Mouse (Mus musculus) v-Abl transformed pro-B cells (cell line): ENCODE results near the gene Bcl2.

Source experiments
- in situ Hi-C, 2 experiments: fragments of 400-800 bp; cut with MboI; formaldehyde crosslinking; loops; one replicate each; pipeline ENCODE4 v1.15.1; 2025; ENCODE audit not compliant: unreplicated experiment in 2 of 2

Bcl2 gene

DNA sequence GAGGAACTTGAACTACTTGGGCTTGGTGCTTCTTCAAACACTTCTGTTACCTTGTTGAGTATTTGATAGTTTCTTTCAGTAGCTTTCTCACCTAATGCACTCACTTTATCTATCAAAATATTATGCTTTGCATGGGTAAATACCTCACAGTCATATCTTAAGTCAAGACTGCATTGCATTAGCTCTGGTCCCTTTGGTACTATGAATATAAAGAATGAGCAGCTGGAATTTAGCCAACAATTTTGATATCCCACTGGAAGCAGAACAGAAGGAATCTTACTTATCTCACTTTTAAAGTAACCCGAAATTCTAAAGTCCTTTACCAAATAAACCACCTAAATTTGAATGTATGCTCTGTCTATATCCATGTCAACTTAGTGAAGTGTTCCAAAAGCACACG, 83.1 kb downstream of the Bcl2 start:
- in situ Hi-C loops = no loop called here

DNA sequence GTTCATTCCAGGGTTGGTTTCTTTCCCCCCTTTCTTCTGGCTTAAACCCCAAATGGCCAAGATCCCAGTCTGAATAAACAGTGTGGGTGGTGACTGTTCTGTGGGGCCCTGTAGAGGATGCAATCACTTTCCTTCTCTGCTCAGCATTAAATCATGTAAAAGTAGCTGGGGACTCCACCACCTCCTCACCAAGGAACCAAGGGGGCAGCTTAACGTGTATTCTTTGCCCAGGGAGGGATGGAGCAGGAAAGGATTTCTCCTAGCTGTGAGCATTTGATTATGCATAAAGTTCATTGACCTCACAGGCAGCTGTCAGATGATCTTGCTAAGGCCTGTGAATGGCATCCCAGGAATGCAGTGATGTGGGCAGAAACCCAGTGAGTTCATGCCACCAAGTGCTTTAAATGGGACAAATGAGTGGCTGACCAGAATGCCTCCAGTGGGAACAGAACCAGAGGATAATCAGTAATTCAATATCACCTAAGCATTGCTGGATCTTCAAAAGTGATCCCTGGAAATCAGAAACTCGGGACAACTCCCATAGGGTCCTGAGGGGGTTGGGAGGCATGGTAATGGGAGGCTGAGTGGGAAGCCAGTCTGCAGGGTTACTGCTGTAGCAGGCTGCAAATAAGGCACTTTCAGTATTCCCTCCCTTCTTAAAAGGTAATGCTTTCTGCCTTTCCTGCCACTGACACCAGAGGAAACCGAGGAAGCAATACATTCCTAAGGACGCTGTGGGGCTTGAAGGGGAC, 84.0 kb downstream of the Bcl2 start:
- in situ Hi-C loops = no loop called here

DNA sequence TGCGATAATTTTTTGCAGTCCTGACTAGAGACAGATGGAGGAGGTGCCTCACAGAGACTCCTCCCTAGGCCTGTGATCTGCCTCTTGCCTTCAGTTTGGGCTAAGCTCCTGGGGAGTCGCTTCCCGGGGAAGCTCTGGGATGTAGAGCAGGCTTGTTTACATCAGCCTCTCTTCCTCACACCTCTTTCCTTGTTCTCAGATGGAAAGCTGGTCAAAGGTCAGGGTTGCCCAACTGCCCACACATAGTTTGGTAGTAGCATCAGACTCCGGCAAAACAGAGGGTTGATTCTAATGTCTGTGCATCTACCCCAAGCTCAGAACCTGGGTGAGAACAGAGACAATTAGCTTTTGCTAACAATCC, 84.6 kb downstream of the Bcl2 start:
- in situ Hi-C loops = no loop called here

DNA sequence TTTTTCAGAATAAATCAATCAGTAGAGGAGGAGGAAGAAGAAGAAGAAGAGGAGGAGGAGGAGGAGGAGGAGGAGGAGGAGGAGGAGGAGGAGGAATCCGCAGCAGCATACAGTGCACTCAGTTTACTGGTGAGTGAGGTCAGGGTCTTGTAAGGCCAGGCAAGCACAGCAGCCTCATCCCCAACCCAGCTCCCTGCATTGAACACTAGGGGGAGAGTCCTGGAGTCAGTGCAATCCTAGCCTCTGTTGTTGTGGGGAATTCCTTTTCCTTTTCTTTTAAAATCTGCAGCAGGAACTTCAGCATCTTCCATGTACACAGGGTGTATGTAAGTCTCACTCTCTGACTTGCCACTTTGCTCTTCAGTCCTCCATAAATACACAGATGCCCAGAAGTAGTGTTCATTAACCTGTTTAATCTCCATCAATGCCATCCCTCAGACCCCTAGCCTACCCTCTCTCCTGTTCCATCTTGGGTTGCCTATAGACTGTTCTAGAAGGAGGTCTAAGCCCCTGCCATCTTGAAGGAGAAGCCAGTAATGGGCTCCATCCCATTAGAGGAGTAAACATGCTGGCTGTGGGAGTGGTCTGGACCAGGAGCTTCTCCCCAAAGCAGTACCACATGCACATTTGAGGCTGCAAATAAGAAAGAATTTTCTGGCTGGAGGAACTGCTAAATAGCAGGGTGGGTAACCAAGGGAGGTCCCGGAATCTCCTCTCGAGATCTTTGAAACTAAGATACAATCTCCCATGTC, 85.2 kb downstream of the Bcl2 start:
- in situ Hi-C loops = no loop called here

DNA sequence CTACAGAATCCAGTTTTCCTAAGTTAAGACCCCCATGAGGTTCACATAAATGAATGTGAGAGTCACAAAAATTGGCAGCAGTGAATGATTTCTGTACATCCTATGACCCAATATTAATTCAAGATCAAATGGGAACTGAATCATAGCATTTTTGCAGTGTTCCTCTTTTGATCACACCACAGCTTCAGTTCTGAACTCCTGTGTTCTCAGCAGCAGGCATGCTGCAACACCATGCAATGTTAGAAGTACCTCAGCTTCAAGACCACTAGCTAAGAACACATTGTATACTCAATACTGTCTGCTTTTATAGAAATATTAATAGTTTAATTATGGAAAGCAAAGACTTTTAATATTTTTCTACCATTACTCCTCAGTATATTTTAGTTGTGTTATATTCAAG, 85.8 kb downstream of the Bcl2 start:
- in situ Hi-C loops = no loop called here

DNA sequence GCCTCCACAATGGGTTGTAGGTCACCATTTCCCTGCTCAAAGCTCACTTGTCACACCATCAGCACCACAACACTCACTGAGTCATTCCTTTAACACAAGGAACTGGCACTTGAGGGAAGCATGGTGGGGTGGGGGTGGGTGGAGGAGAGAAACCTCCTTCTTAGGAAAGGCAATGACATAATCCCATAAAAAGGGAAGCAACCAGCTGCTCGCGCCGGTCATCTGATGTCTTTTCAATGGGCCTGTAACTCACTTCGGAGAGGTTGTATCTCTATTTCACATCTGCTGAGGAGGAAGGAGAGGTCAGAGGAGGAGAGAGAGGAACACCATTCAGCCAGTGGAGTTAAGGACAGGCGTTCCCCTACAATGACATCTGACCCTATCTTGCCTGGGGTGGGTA, 86.8 kb downstream of the Bcl2 start:
- in situ Hi-C loops = no loop called here

DNA sequence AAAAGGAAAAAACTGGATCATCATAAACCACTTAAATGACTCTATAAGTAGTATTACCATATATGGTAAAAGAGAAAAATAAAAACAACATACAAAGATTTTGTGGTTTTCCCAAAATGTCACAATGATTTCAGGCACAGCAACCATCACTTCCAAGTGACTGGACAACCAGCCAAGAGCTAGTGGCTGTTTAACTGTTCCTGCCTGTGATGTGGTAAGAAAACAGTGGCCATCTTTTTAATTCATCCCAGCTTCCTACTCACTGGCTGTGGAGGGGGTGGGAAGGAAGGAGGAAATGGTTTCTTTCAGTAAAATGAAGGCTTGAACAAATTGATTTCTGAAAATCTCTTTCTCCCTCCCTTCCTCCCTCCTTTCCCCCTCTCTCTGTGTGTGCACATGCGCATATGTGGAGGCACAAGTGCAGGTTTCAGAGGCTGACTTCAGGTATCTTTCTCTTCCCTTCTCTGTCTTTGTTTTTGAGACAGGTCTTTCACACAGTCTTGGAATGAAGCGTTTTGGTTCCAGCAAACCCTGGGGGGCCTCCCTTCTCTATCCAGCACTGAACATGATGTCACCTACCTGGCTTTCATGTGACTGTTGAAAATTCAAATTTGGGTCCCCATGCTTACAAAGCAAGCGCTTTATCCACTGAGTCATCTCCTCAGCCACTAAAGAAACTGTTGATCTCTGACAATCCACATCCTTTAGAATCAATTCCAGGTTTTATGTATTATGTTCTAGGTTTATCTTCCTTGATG, 93.7 kb downstream of the Bcl2 start:
- in situ Hi-C loops = loop anchor here in 1 of 2 experiments (5.0 kb wide), 1 partner anchor 92 kb away; the partner anchor contains the start of gene Bcl2

DNA sequence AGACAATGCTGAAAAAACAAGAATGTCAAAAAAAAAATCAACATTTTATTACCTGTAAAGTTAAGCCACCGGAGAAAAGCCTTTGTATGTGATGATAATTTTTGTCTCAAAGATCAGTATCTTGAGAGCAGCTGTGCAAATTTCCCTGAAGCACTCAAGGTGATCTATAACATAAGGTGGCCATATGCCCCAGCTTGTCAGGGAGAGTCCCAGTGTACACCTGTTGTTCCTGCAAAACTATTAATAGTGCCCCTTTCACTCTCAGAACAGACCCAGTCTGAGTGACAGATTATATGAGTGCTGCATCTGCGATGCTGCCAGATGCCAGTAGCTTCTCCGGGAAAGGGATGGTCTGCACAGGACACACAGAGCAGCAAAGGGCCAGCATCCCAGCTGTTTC, 95.3 kb downstream of the Bcl2 start:
- in situ Hi-C loops = no loop called here

DNA sequence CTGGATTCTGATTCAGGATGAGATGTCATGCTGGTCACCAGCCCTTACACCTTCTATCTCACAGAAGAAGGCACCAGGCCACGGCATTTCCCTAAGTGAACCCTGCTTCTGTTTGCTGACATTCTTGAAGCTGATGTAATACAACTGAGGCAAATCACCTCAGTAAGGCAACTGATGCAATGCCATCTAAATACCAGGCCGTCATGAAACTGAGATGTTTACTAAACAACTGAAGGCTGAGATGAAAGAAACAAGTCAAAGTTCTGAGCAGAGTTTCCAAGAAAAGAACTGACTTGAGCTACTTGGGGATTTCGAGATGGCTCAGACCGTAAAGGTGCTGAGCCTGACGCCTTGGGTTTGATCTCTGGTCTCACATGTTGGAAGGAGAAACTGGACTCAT, 97.1 kb downstream of the Bcl2 start:
- in situ Hi-C loops = no loop called here

DNA sequence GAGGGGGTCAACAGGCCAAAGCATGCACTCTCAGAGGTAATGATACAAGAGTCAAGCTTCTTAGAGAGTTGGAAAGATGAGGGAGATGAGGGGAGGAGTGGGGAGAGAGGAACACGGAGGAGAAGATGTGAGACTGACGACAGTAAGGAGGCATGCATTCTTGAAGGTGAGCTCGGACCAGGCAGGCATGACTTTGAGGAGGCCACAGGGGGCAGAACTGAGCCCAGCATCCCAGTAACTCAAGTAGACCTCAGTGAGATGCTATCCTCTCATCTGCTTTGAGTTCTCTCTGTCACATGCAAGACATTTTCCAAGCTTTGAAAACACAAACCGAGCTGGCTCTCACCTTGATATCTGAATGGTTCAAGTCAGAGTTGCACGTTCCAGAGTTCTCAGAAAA, 100.7 kb downstream of the Bcl2 start:
- in situ Hi-C loops = loop anchor here (5.0 kb wide), 2 partner anchors 66 to 99 kb away; partner anchors contain the start of gene Bcl2 (in 1 of the 2)

DNA sequence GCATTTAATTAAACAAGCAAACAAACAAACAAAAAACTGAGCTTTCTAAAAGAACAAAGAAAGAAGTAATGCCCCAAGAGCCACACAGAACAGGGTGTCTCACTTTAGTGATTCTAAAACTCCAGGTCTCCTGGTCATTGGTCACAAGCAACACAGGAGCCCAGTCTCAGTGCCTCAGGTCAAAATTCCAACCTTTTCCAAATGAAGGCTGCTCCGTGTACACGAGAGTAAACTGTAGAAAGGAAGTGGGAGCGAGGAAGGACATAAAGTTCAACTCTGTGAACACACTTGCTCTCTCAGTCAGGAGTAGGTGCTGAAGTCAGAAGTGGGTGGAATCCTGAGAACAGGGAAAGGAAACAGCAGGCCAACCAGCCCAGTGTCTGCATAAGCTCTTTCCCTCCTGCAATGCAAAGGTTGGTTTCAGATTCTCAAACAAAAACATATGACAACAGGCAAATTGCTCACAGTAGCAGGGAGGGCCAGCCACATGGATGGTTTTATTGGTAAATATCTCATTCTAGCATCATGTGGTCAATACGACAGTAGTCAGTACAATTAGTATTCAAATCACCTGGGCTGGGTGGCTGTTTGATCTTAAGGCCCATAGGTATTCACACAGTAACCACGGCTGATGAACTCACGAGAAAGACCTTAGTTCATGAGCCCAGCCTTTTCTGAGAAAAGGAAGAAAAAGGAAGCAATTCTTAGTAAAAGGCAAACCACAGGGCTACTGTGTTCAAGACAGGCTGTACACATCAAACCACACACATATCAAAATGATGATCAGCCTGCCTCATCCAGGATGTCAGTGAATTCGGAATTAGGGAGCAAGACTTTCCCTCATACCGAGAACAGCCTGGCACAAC, 101.7 kb downstream of the Bcl2 start:
- in situ Hi-C loops = loop anchor here (5.0 kb wide), 2 partner anchors 65 to 100 kb away; partner anchors contain the start of gene Bcl2 (in 1 of the 2)

DNA sequence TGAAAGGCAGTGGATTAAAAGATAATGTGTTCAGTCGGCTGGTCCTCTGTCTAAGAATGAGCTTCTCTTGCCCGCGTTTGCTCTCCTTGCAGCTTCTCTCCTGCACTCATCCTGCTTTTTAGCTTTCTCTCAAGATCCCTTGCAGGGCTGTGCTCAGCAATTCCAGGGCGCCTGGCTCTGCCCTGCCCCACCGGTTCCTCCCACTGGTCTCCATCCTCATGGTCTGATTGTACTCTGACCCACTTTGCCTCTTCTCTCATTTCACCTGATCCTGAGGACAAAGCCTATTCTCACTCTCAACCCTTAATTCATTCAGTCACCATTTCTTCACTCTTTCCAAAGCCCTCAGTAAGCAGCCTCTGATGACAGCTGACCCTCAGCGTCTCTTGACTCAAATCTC, 102.8 kb downstream of the Bcl2 start:
- in situ Hi-C loops = loop anchor here (5.0 kb wide), 2 partner anchors 64 to 101 kb away; partner anchors contain the start of gene Bcl2 (in 1 of the 2)

DNA sequence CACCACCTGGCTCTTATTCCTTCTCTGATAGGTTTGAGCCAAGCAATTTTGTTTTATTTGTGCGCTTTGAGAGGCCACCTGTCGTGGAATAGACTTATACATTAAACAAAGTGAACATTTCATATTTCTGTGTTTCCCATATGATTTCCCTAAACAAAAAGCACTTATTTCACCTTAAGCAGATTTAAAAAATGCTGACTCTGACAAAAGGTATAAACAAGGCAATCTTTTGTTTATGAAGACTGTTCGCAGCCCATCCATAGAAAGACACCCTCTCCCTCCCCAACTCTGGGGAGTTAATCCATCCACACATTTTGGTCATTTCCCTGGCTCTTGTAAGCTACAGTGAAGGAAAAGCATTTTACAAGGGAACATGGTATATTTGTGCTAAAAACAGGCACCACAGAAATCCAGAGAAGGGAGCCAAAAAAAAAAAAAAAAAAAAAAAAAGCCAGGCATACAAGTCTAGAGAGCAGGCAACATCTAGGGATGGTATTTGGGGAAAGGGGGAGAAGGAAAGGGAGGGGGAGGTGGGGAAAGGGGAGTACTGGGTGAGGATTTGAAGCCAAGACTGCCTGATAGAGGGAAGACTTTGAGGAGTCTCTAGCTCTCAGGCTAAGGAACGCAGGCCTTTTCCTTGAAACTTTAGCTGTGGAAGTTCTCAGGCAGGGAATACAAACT, 105.8 kb downstream of the Bcl2 start:
- in situ Hi-C loops = no loop called here

DNA sequence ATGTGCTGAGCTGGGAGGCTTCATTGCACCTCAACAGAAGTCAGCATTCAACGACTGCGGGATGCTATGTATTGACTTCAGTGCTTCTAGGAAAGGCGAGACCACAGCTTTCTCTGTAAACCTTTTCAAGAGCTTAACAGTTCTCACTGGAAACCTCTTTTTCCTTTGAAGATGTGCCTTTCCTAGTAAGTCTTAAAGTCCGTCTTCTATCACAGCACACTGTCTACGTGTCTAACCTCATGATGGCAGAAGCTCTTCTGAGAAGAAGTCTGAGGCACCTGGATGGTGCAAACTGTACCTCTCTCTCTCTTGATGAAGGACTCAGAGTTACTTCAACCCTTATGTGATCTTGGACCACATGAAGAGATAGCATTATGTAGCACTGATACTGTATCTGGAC, 107.1 kb downstream of the Bcl2 start:
- in situ Hi-C loops = no loop called here

DNA sequence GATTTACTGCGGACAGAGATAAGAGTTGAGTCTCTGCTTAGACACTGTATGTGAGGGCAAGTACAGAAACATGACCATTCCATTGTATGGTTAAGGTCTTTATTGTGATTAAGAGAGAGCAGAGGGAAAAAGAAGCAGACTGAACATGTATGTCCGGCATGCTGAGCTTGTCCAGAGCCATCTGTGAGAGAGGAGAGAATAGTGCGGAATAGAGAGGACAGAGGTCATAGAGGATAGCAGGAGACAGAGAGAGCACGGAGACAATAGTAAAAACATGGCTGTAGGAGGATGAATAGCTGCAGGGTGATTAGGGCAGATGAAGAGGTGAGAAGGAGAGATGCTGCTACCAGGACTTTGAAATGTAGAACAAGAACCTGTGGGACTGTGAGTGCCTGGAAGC, 110.7 kb downstream of the Bcl2 start:
- in situ Hi-C loops = no loop called here

DNA sequence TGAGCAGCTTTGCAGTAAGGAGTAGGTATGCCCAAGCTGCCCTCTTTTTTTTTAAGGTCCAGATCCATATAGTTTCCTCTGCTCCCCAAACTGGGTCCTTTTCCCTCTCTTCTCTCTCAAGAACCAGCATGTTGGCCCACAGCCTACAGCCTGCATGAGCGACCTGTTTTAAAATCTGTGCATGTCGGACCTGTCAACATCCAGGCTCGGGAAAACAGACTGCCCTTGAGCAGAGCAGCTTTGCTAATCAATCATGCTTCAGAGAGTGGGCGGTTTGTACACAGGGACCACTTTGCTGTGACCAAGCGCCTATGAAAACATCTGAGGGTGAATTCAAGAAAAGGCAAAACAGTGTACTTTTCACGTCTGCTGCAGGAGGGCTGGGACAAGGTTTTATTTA, 111.1 kb downstream of the Bcl2 start:
- in situ Hi-C loops = no loop called here

DNA sequence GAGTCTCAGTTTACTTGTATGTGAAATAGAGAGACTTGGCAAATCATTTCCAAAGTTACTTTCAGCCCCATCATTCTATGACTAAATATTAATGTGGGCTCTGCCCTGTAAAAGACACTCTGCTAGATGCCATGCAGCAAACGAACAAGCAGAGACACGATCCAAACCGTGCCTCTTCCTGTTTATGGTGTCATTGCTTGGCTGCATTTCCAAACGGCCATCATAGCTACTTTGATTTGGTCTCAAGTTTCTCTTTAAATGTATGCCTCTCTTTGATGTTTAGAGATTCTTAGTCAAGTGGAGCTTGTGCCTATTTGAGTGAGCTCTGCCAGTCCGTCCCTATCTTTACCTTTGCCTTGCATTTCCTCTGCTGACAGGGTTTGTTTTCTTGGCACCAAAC, 111.5 kb downstream of the Bcl2 start:
- in situ Hi-C loops = no loop called here

DNA sequence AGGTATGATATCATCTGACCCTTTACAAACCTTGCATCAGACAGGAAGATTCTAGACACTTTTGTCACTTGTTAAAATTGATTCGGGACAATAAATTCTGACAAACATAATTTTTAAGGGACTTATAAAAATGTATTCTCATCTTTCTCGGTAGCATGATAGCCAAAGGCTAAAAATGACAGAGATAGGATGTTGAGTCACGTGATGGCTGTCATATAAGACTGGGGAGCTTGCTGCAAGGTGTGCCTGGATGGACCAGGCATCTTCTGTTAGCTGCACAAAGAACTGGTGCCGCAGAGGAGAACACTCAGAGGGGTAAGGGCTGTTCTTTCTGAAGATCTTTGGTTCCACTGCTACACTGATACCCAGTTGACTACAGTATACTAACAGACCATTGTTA, 112.8 kb downstream of the Bcl2 start:
- in situ Hi-C loops = no loop called here

DNA sequence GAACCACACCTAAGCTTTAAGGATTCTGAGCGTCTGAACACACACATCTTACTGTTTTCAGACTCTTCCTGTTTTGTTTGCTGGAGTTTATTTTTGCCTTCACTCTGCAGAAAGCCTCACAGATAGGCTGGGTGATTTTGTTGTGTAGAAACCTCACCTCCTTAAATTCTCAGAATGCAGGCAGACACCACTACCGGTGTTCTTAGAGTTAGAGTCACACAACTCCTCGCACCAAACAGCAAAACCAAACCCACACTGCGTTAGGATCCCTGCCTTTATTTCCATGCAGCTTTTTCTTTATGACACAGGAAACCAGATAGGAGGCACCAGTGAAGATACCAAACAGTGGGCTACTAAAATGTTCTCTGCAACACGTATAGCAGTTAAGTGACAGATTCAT, 113.2 kb downstream of the Bcl2 start:
- in situ Hi-C loops = no loop called here

DNA sequence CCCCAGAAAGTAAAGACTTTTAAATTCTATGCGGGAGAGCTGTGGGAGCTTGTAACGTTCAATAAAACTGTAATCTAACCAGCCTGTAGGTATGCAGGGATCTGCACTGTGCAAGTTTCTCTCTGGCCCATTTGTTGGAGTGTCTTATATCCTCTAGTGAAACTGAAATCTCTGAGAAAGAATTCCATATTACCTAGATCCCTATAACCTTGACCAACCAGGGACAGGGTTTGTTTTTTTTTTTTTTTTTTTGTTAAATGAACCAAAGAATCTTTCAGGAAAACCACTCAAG, 115.8 kb downstream of the Bcl2 start:
- in situ Hi-C loops = no loop called here
